Mouse (Mus musculus) cerebellum, adult 2 months (tissue): ENCODE results near the gene Rin3.

Experiments used
- CTCF ChIP-seq: fragments of 200-500 bp; IDR thresholded peaks from 2 replicates; pipeline ENCODE4 v1.5.1; 2011; ENCODE audit warnings: low read depth, mild to moderate bottlenecking, control low read depth, low read length, moderate library complexity, borderline replicate concordance; ENCODE audit not compliant: insufficient read depth
- POLR2A ChIP-seq: fragments of 200-500 bp; IDR thresholded peaks from 2 replicates; pipeline ENCODE4 v1.6.1; 2011; ENCODE audit warnings: low read length, control low read depth, borderline replicate concordance; ENCODE audit not compliant: insufficient read depth

DNA sequence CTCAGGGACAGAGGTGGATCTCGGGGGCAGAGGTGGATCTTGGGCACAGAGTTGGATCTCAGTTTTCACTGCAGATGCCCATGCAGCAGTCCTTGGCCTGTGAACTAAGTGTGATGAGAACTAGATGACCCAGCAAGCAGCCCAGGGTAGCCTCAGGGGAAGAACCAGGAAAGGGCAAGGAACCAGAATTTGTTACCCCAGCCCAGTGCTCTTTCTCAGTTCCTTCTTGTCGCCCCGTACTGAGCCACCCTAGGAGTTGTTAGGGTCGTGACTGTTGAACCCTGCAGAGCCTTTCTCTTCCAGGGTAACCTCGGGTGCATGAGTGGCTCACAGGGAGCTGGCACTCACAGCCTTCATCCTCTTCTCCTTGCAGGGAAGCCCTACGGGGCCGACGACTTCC, 99.3 kb downstream of the Rin3 start:
- no peak for TF ChIP-seq CTCF
- TF ChIP-seq POLR2A = no peak
